17 mouse cellular contexts compared by ENCODE assay signal in genomic region chr3:41583092-41583491, GRCm38 (mm10). TPM values are rescaled to one million over a fixed set of nuclear protein-coding genes. Genes with fewer than 3 reads are reported as not detected.
DNase-seq lines count a peak whose midpoint lies in the region; ATAC-seq and TF ChIP-seq lines count a peak whose summit lies in the region.
"Had no signal": no experiment of that assay in that cellular context is flagged by ENCODE, and none has a peak within 500 bp of the region (broad histone marks: within the 10 kb centered on the region; RNA-seq: fewer than 3 reads in every experiment).

No protein-coding gene starts in this region.

- no peak for TF ChIP-seq CTCF in heart, adult 2 months (IDR thresholded peaks at IDR 0.05)
- no peak for TF ChIP-seq CTCF in midbrain, postnatal 0 days (IDR thresholded peaks at IDR 0.05)

- no peaks in the 10 kb centered on the region; the same call in 1 of the 2 replicates for H3K36me3 ChIP-seq in heart, adult 2 months (ENCODE audit: control insufficient read depth, insufficient read depth, low read length)
- H3K36me3 ChIP-seq in heart, embryonic 10.5 days = 0 out of 2 replicates have a peak, but pooled peaks cover 3% of the 10 kb centered on the region
- no peaks in the 10 kb centered on the region for H3K36me3 ChIP-seq in kidney, embryonic 15.5 days
- no peaks in the 10 kb centered on the region for H3K36me3 ChIP-seq in kidney, embryonic 16.5 days (ENCODE audit: insufficient read depth, low read length)
- no peaks in the 10 kb centered on the region for H3K36me3 ChIP-seq in midbrain, postnatal 0 days (ENCODE audit: insufficient read depth, low read length)
- no peaks in the 10 kb centered on the region for H3K36me3 ChIP-seq in midbrain, embryonic 14.5 days (ENCODE audit: control insufficient read depth, insufficient read depth, low read length)
- H3K36me3 ChIP-seq: heart, embryonic 13.5 days; limb, embryonic 13.5 days; neural tube, embryonic 13.5 days had no signal

- no peak for DNase-seq in heart, adult 2 months
- DNase-seq in heart, embryonic 10.5 days (ENCODE audit: low spot score) = no peak
- peak; percentile 49 for DNase-seq in midbrain, postnatal 0 days (ENCODE audit: low spot score)
- no peak for DNase-seq in midbrain, embryonic 14.5 days
- DNase-seq in right cerebral cortex, postnatal 25 days = no peak
- no peak for DNase-seq in left cerebral cortex, adult 9 months (ENCODE audit: low spot score in 2 of 2)
- DNase-seq: adrenal gland, adult 8-10 months; B cell, adult 2 months; gastrocnemius, postnatal 25 days; right cerebral cortex, postnatal 14 days; thymus, postnatal 14 days had no signal

- TF ChIP-seq POLR2A in heart, adult 2 months (IDR thresholded peaks at IDR 0.05; ENCODE audit: insufficient read depth, low read depth, low read length) = no peak

- H3K4me2 ChIP-seq in kidney, embryonic 15.5 days = no peak overlapping the region
- H3K4me2 ChIP-seq in kidney, embryonic 16.5 days (replicated peaks; ENCODE audit: low read depth, low read length) = no peak overlapping the region
- H3K4me2 ChIP-seq in midbrain, postnatal 0 days (ENCODE audit: low read depth, low read length, poor library complexity, severe bottlenecking) = no peak overlapping the region
- H3K4me2 ChIP-seq in midbrain, embryonic 14.5 days (ENCODE audit: low read length) = no peak overlapping the region
- H3K4me2 ChIP-seq: heart, embryonic 13.5 days; limb, embryonic 13.5 days; neural tube, embryonic 13.5 days had no signal

- H3K27ac ChIP-seq in heart, adult 2 months = 0 out of 2 replicates have a peak overlapping the region, but pooled peaks have one; percentile 26
- H3K27ac ChIP-seq in heart, embryonic 10.5 days = no peak overlapping the region
- peak overlapping the region; percentile 89; the same call in 1 of the 2 replicates for H3K27ac ChIP-seq in kidney, embryonic 15.5 days
- H3K27ac ChIP-seq in kidney, embryonic 16.5 days (ENCODE audit: low read length) = no peak overlapping the region
- no peak overlapping the region for H3K27ac ChIP-seq in midbrain, postnatal 0 days (ENCODE audit: low read depth, low read length)
- H3K27ac ChIP-seq in midbrain, embryonic 14.5 days (replicated peaks; ENCODE audit: low read depth, low read length) = no peak overlapping the region
- H3K27ac ChIP-seq: left cerebral cortex, adult 2 months; limb, embryonic 13.5 days; neural tube, embryonic 13.5 days had no signal

- H3K9ac ChIP-seq in heart, adult 2 months (ENCODE audit: low read depth, low read length) = no peak overlapping the region
- H3K9ac ChIP-seq in kidney, embryonic 15.5 days = no peak overlapping the region
- H3K9ac ChIP-seq in kidney, embryonic 16.5 days (replicated peaks; ENCODE audit: low read length) = no peak overlapping the region
- no peak overlapping the region for H3K9ac ChIP-seq in midbrain, postnatal 0 days (replicated peaks; ENCODE audit: low read length, poor library complexity, severe bottlenecking)
- no peak overlapping the region for H3K9ac ChIP-seq in midbrain, embryonic 14.5 days (replicated peaks; ENCODE audit: low read length)
- H3K9ac ChIP-seq: limb, embryonic 13.5 days; neural tube, embryonic 13.5 days had no signal

- TF ChIP-seq EP300 in heart, adult 2 months (IDR thresholded peaks at IDR 0.05; ENCODE audit: insufficient read depth, low read depth, low read length) = no peak

- ATAC-seq in kidney, embryonic 15.5 days (replicated peaks; ENCODE audit: low FRiP score) = no peak
- ATAC-seq in kidney, embryonic 16.5 days (ENCODE audit: low FRiP score, low TSS enrichment) = no peak
- ATAC-seq in midbrain, postnatal 0 days (ENCODE audit: low FRiP score) = no peak; the same call in 1 of the 2 replicates
- no peak for ATAC-seq in midbrain, embryonic 14.5 days (ENCODE audit: low FRiP score, low TSS enrichment)

- WGBS in heart, adult 2 months = 89% methylated on average over 14 of the region's 14 CpGs
- WGBS in heart, embryonic 10.5 days = 87% methylated on average over 14 of the region's 14 CpGs
- WGBS in kidney, embryonic 15.5 days = 92% methylated on average over 14 of the region's 14 CpGs
- 96% methylated on average over 14 of the region's 14 CpGs for WGBS in kidney, embryonic 16.5 days
- 93% methylated on average over 14 of the region's 14 CpGs for WGBS in midbrain, postnatal 0 days
- 93% methylated on average over 14 of the region's 14 CpGs for WGBS in midbrain, embryonic 14.5 days

- H3K4me3 ChIP-seq in heart, adult 2 months = no peak overlapping the region
- H3K4me3 ChIP-seq in heart, embryonic 10.5 days = no peak overlapping the region
- no peak overlapping the region for H3K4me3 ChIP-seq in kidney, embryonic 15.5 days (replicated peaks)
- H3K4me3 ChIP-seq in kidney, embryonic 16.5 days (ENCODE audit: low read length) = no peak overlapping the region
- no peak overlapping the region for H3K4me3 ChIP-seq in midbrain, postnatal 0 days (ENCODE audit: low read depth, low read length)
- H3K4me3 ChIP-seq in midbrain, embryonic 14.5 days (replicated peaks; ENCODE audit: low read depth, low read length) = no peak overlapping the region
- H3K4me3 ChIP-seq: heart, embryonic 13.5 days; left cerebral cortex, adult 2 months; limb, embryonic 13.5 days; neural tube, embryonic 13.5 days had no signal

- H3K4me1 ChIP-seq in heart, adult 2 months (ENCODE audit: control insufficient read depth, insufficient read depth, low read length) = peaks cover 34% of the 10 kb centered on the region
- H3K4me1 ChIP-seq in heart, embryonic 10.5 days = peaks cover 66% of the 10 kb centered on the region
- H3K4me1 ChIP-seq in kidney, embryonic 15.5 days = peaks cover 67% of the 10 kb centered on the region
- H3K4me1 ChIP-seq in kidney, embryonic 16.5 days (ENCODE audit: insufficient read depth, low read length) = peaks cover 59% of the 10 kb centered on the region
- H3K4me1 ChIP-seq in midbrain, postnatal 0 days (ENCODE audit: insufficient read depth, low read length) = peaks cover 6% of the 10 kb centered on the region; the same call in 1 of the 2 replicates
- peaks cover 12% of the 10 kb centered on the region for H3K4me1 ChIP-seq in midbrain, embryonic 14.5 days (ENCODE audit: control insufficient read depth, insufficient read depth, low read length)

- peaks cover 6% of the 10 kb centered on the region; the same call in 1 of the 2 replicates for H3K79me2 ChIP-seq in heart, adult 2 months (replicated peaks; ENCODE audit: control insufficient read depth, insufficient read depth, low read length)

- intact Hi-C loops in heart, adult 2 months (cut with DNase I) = no loop called here

- no peaks in the 10 kb centered on the region for H3K27me3 ChIP-seq in heart, adult 2 months (ENCODE audit: control insufficient read depth, insufficient read depth, low read length)
- H3K27me3 ChIP-seq in heart, embryonic 10.5 days (ENCODE audit: insufficient read depth, poor library complexity, severe bottlenecking) = no peaks in the 10 kb centered on the region
- no peaks in the 10 kb centered on the region for H3K27me3 ChIP-seq in kidney, embryonic 15.5 days
- H3K27me3 ChIP-seq in kidney, embryonic 16.5 days (ENCODE audit: insufficient read depth, low read length) = no peaks in the 10 kb centered on the region
- H3K27me3 ChIP-seq in midbrain, postnatal 0 days (ENCODE audit: insufficient read depth, low read length) = no peaks in the 10 kb centered on the region
- no peaks in the 10 kb centered on the region for H3K27me3 ChIP-seq in midbrain, embryonic 14.5 days (ENCODE audit: control insufficient read depth, insufficient read depth, low read length)
- H3K27me3 ChIP-seq: heart, embryonic 13.5 days; limb, embryonic 13.5 days; neural tube, embryonic 13.5 days had no signal

- no peaks in the 10 kb centered on the region for H3K9me3 ChIP-seq in heart, embryonic 10.5 days
- H3K9me3 ChIP-seq in kidney, embryonic 15.5 days (replicated peaks) = no peaks in the 10 kb centered on the region
- H3K9me3 ChIP-seq in kidney, embryonic 16.5 days (ENCODE audit: low read length) = no peaks in the 10 kb centered on the region
- no peaks in the 10 kb centered on the region for H3K9me3 ChIP-seq in midbrain, postnatal 0 days (ENCODE audit: low read length)
- H3K9me3 ChIP-seq in midbrain, embryonic 14.5 days (ENCODE audit: control insufficient read depth, low read length) = no peaks in the 10 kb centered on the region
- H3K9me3 ChIP-seq: heart, embryonic 13.5 days; limb, embryonic 13.5 days; neural tube, embryonic 13.5 days had no signal

RNA-seq across cellular contexts. Expression of gene Jade1, which starts 27.6 kb away (rescaled TPM):
- 10 to 100 TPM; 28.5 to 38.6 TPM for total RNA-seq in heart, adult 2 months (2021)
- 10.1 and 24.0 TPM in 2 replicates for polyA plus RNA-seq in heart, adult 2 months (2012; rRNA removed)
- polyA plus RNA-seq in heart, embryonic 10.5 days (2016; fragmentation: Nextera tagmentation; extraction: Ambion mirVana) = 13.1 and 17.8 TPM in 2 replicates
- polyA plus RNA-seq in kidney, embryonic 15.5 days (2015; fragmentation: Nextera tagmentation; extraction: Ambion mirVana) = 22.1 and 22.8 TPM in 2 replicates
- 21.2 TPM in 2 replicates for polyA plus RNA-seq in kidney, embryonic 16.5 days (2015; fragmentation: Nextera tagmentation; extraction: Ambion mirVana)
- total RNA-seq in midbrain, postnatal 0 days (2014; rRNA removed) = 18.8 and 21.8 TPM in 2 replicates
- 15.0 and 16.7 TPM in 2 replicates for polyA plus RNA-seq in midbrain, postnatal 0 days (2015; fragmentation: Nextera tagmentation; extraction: Ambion mirVana)
- polyA plus RNA-seq in midbrain, embryonic 14.5 days (2014; fragmentation: Nextera tagmentation; extraction: Ambion mirVana) = 9.4 and 13.1 TPM in 2 replicates

Comparison
In these comparisons a context has a peak if more than half of its experiments do, and no peak if none do; other contexts are left out.
1. H3K27ac ChIP-seq: peak in heart, adult 2 months (single experiment) and kidney, embryonic 15.5 days (single experiment); none in heart, embryonic 10.5 days (single experiment), kidney, embryonic 16.5 days (single experiment), midbrain, postnatal 0 days (single experiment) and midbrain, embryonic 14.5 days (single experiment).